Mouse (Mus musculus) intestine, embryonic 14.5 days (tissue): Measurements from ENCODE around the gene Prkar2b. TPM values are rescaled to one million over a fixed set of nuclear protein-coding genes. Genes with fewer than 3 reads are reported as not detected.

Experiments used
- ATAC-seq: fragments of 200-750 bp; cut with Nextera tagmentation; replicated peaks from 2 replicates; pipeline ENCODE4 v1.8.0; 2017; ENCODE audit warnings: low read depth, moderate number of reproducible peaks, moderate TSS enrichment, moderate library complexity; ENCODE audit not compliant: low FRiP score, low TSS enrichment
- DNase-seq: peaks from one replicate; pipeline ENCODE4 v3.0.0-alpha.2; 2018; ENCODE audit warnings: low spot score
- H3K27ac ChIP-seq: fragments of 300-500 bp; sonication (generic); 2 replicates; pipeline ENCODE4 v1.5.1; 2014; ENCODE audit warnings: low read depth, mild to moderate bottlenecking, control low read depth
- H3K27me3 ChIP-seq: fragments of 300-500 bp; sonication (generic); replicated peaks from 2 replicates; pipeline ENCODE4 v1.6.1; 2014; ENCODE audit warnings: low read length, control low read depth; ENCODE audit not compliant: control insufficient read depth, insufficient read depth
- H3K36me3 ChIP-seq: fragments of 300-500 bp; sonication (generic); 2 replicates; pipeline ENCODE4 v1.6.1; 2014; ENCODE audit warnings: low read length, control low read depth; ENCODE audit not compliant: control insufficient read depth, insufficient read depth
- H3K4me1 ChIP-seq: fragments of 300-500 bp; sonication (generic); replicated peaks from 2 replicates; pipeline ENCODE4 v1.6.1; 2014; ENCODE audit warnings: low read length, control low read depth, mixed read lengths; ENCODE audit not compliant: control insufficient read depth, insufficient read depth
- H3K4me2 ChIP-seq: fragments of 300-500 bp; sonication (generic); 2 replicates; pipeline ENCODE4 v1.6.1; 2014; ENCODE audit warnings: low read length
- H3K4me3 ChIP-seq: fragments of 300-500 bp; sonication (generic); 2 replicates; pipeline ENCODE4 v1.5.1; 2014; ENCODE audit warnings: low read depth, low read length, control low read depth, mixed read lengths
- H3K9ac ChIP-seq: fragments of 300-500 bp; sonication (generic); 2 replicates; pipeline ENCODE4 v1.6.1; 2014; ENCODE audit warnings: mild to moderate bottlenecking, low read length
- H3K9me3 ChIP-seq: fragments of 300-500 bp; sonication (generic); 2 replicates; pipeline ENCODE4 v1.6.1; 2016; ENCODE audit warnings: low read length, control low read depth; ENCODE audit not compliant: control insufficient read depth
- WGBS: fragments of 180-500 bp; shearing (Covaris S2); extraction: QIAGEN DNeasy Blood & Tissue Kit; methylation state at CpG from one replicate; pipeline ENCODE4 v1.1.7; 2014; 5-methylcytosine and 5-hydroxymethylcytosine counted together
- polyA plus RNA-seq: library from polyadenylated mRNA; unstranded; fragments of >200 nt; fragmentation: Nextera tagmentation; extraction: Ambion mirVana; gene quantifications from 2 replicates; pipeline ENCODE4 v1.2.1, GENCODE M21; 2014

Gene Prkar2b
- polyA plus RNA-seq, 1 experiment from 2014 or later, result 23.8 TPM

- no peaks in the 10 kb centered on the region for H3K36me3 ChIP-seq
- no peak overlapping the region for H3K4me2 ChIP-seq
- H3K27me3 ChIP-seq, result no peaks in the 10 kb centered on the region
- 74% methylated on average over 4 of the region's 4 CpGs for WGBS
- H3K9ac ChIP-seq, result no peak overlapping the region
- no peak for DNase-seq
- H3K27ac ChIP-seq, result no peak overlapping the region
- no peaks in the 10 kb centered on the region for H3K4me1 ChIP-seq
- no peak overlapping the region for H3K4me3 ChIP-seq
- no peak for ATAC-seq
- H3K9me3 ChIP-seq, result no peaks in the 10 kb centered on the region
Observed at GRCm38 (mm10) chr12:31990575-31990974, 70.5 kb downstream of the Prkar2b start.

- Histone ChIP-seq H3K4me3 (no peak overlapping the region), H3K4me2 (no peak overlapping the region), H3K27me3 (no peaks in the 10 kb centered on the region), H3K4me1 (no peaks in the 10 kb centered on the region), H3K9ac (no peak overlapping the region), H3K27ac (no peak overlapping the region), H3K36me3 (no peaks in the 10 kb centered on the region), H3K9me3 (no peaks in the 10 kb centered on the region)
- no peak for DNase-seq
- ATAC-seq, result no peak
Observed at GRCm38 (mm10) chr12:31989726-31990125, 71.4 kb downstream of the Prkar2b start.

DNA sequence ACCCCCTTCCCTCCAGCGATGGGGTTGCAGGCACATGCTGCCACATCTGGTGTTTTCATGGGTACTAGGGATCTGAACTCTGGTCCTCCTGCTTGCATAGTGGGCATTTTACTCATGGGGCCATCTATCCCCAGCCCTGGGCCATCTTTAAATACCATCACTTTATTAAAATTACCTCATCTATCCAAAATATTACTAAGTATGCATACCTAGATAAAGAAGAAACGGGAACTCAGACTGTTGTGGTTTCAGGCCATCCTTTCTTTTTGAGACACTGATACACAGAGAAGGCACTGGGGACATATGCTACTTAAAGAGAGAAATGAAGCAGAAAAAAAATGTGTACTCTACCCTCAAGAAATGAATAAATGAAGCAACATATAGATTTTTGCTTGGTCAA lies 74.6 kb downstream of the Prkar2b start:
- Histone ChIP-seq H3K4me1 (no peaks in the 10 kb centered on the region), H3K27me3 (no peaks in the 10 kb centered on the region), H3K4me3 (no peak overlapping the region), H3K4me2 (no peak overlapping the region), H3K9me3 (no peaks in the 10 kb centered on the region), H3K36me3 (no peaks in the 10 kb centered on the region), H3K9ac (no peak overlapping the region), H3K27ac (no peak overlapping the region)
- WGBS, result 85% methylated on average over 2 of the region's 2 CpGs
- no peak for DNase-seq
- ATAC-seq, result no peak

- H3K27me3 ChIP-seq, result no peaks in the 10 kb centered on the region
- ATAC-seq (no peak), DNase-seq (no peak)
- 92% methylated on average over 6 of the region's 6 CpGs for WGBS
- H3K4me2 ChIP-seq, result no peak overlapping the region
- no peaks in the 10 kb centered on the region for H3K4me1 ChIP-seq
- no peak overlapping the region for H3K27ac ChIP-seq
- H3K9ac ChIP-seq, result no peak overlapping the region
- no peak overlapping the region for H3K4me3 ChIP-seq
- H3K9me3 ChIP-seq, result no peaks in the 10 kb centered on the region
- no peaks in the 10 kb centered on the region for H3K36me3 ChIP-seq
Observed at GRCm38 (mm10) chr12:31985738-31986137, 75.4 kb downstream of the Prkar2b start.

DNA sequence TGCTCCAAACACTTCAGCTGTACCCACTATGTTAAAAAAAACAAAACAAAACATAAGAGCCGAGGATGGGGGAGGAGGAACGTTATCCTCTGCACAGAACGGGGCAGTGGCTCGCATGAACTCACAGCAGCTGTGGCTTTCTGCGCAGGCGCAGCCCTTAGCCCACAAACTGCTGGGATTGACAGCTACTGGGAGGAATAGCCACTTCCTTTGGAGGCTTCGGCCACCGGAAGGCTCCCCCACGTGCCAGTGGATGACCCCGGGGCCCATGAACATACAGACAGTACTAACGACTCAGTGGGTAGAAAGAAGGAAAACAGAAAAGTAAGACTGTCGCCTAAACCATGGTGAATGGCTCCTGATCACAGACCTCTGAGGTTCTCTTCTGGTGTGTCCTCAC lies 76.4 kb downstream of the Prkar2b start:
- no peak for DNase-seq
- H3K27me3 ChIP-seq, result no peaks in the 10 kb centered on the region
- 62% methylated on average over 12 of the region's 12 CpGs for WGBS
- no peaks in the 10 kb centered on the region for H3K4me1 ChIP-seq
- no peak overlapping the region for H3K9ac ChIP-seq
- no peaks in the 10 kb centered on the region for H3K36me3 ChIP-seq
- H3K4me3 ChIP-seq, result no peak overlapping the region
- no peak overlapping the region for H3K4me2 ChIP-seq
- no peak overlapping the region for H3K27ac ChIP-seq
- H3K9me3 ChIP-seq, result no peaks in the 10 kb centered on the region
- ATAC-seq, result no peak

DNA sequence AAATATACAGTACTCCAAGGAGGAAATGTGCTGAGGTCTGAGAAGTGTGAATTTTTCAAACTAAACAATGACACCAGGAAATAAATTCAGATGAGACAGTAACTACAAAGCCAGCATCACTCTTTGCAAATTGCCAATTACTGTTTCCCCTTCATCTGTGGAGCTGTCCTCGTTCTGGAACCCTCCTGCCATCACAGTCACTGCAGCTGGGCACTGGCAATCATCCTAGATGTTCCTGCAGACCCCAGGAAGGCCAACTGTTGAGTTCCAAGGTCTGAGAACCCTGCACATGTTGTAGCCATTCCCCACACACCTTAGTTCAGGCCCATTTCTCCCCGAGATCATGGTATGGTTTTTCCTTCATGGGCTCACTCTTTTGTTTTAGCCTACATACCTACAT lies 76.9 kb downstream of the Prkar2b start:
- no peaks in the 10 kb centered on the region for H3K4me1 ChIP-seq
- H3K9ac ChIP-seq, result no peak overlapping the region
- no peak overlapping the region for H3K4me2 ChIP-seq
- H3K27ac ChIP-seq, result no peak overlapping the region
- no peaks in the 10 kb centered on the region for H3K9me3 ChIP-seq
- H3K4me3 ChIP-seq, result no peak overlapping the region
- no peak for DNase-seq
- H3K36me3 ChIP-seq, result no peaks in the 10 kb centered on the region
- no peak for ATAC-seq
- 44% methylated on average over 2 of the region's 2 CpGs for WGBS
- H3K27me3 ChIP-seq, result no peaks in the 10 kb centered on the region

DNA sequence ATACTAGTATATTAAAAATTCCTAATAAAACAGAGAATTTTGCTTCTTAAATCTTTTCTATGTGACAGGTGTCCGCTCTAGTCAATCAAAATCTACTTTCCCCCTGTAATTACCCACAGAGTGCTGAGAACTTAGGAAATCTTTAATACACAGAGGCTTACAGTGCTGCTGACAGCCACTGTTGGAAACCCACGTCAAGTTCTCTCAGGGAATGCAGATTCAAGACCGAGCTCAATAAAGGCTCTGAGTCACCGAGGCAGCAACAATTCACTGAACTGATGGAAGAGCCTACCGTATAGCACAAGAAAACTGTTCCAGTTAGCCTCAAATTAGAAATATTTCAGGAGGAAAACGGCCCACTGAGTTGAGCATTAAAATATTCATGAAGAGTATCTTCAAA lies 77.3 kb downstream of the Prkar2b start:
- Histone ChIP-seq H3K4me2 (no peak overlapping the region), H3K9ac (no peak overlapping the region), H3K27ac (no peak overlapping the region), H3K4me1 (no peaks in the 10 kb centered on the region), H3K4me3 (no peak overlapping the region), H3K36me3 (no peaks in the 10 kb centered on the region), H3K27me3 (no peaks in the 10 kb centered on the region), H3K9me3 (no peaks in the 10 kb centered on the region)
- no peak for DNase-seq
- no peak for ATAC-seq
- WGBS, result 83% methylated on average over 6 of the region's 6 CpGs

GRCm38 (mm10) chr12:31983238-31983637 lies 77.9 kb downstream of the Prkar2b start:
- no peaks in the 10 kb centered on the region for H3K36me3 ChIP-seq
- WGBS, result 65% methylated on average over 7 of the region's 7 CpGs
- no peaks in the 10 kb centered on the region for H3K4me1 ChIP-seq
- DNase-seq, result no peak
- H3K9ac ChIP-seq, result no peak overlapping the region
- H3K4me3 ChIP-seq, result no peak overlapping the region
- no peak for ATAC-seq
- H3K4me2 ChIP-seq, result no peak overlapping the region
- H3K9me3 ChIP-seq, result no peaks in the 10 kb centered on the region
- H3K27me3 ChIP-seq, result no peaks in the 10 kb centered on the region
- H3K27ac ChIP-seq, result no peak overlapping the region

DNA sequence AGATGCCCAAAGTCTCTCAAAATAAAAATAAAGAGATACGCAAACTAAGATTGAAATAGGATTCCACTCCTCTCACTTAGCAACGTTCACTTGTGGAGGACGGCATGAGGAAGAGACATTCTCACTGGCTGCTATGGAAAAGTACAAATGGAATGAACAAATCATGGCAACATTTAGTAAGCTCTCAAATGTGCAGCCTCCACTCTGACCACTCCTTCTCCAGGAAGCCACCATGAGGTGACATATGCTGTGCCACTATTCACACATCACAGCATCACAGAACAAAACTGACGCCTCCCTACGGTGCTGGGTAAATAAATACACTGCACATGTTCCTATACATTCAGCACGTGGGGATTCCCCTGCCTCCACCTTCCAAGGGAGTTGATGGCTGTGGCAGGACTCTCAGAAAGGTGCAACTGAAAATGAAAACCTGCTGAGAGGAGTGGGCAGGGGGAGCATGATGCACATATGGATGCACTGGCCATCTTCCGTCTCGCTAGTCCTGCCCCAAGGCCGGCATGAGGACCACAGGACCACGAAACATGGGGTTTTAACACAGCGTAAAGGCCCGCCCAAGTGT lies 83.4 kb downstream of the Prkar2b start:
- WGBS, result 83% methylated on average over 12 of the region's 12 CpGs
- DNase-seq, result no peak
- Histone ChIP-seq H3K4me2 (no peak overlapping the region), H3K27ac (no peak overlapping the region), H3K27me3 (no peaks in the 10 kb centered on the region), H3K36me3 (no peaks in the 10 kb centered on the region), H3K4me1 (no peaks in the 10 kb centered on the region; the same call in 1 of the 2 replicates), H3K9ac (no peak overlapping the region), H3K4me3 (no peak overlapping the region), H3K9me3 (no peaks in the 10 kb centered on the region)
- no peak for ATAC-seq
